Mouse (Mus musculus) midbrain, postnatal 0 days (tissue): ENCODE measurements at regions not wholly inside any gene's neighbourhood (a gene's known extent, or its start where the extent isn't known, plus 50 kb on each side); places are given as distances from the start of the nearest gene placed in this dataset.
A peak's percentile ranks its signal among the peaks of the same experiment; 100 is the strongest.

ENCODE experiments used
- ATAC-seq: fragments of 200-750 bp; cut with Nextera tagmentation; 2 replicates; pipeline ENCODE4 v1.8.0; 2017; ENCODE audit warnings: moderate number of reproducible peaks, mild to moderate bottlenecking, moderate TSS enrichment, moderate library complexity; ENCODE audit not compliant: low FRiP score
- DNase-seq: peaks from one replicate; pipeline ENCODE4 v3.0.0-alpha.2; 2015; ENCODE audit warnings: low spot score
- H3K27ac ChIP-seq: fragments of 300-500 bp; sonication (generic); 2 replicates; pipeline ENCODE4 v1.5.1; 2014; ENCODE audit warnings: low read depth, mild to moderate bottlenecking, low read length, mixed read lengths
- H3K27me3 ChIP-seq: fragments of 300-500 bp; sonication (generic); 2 replicates; pipeline ENCODE4 v1.6.1; 2014; ENCODE audit warnings: low read length, control low read depth, mixed read lengths; ENCODE audit not compliant: insufficient read depth
- H3K36me3 ChIP-seq: fragments of 300-500 bp; sonication (generic); 2 replicates; pipeline ENCODE4 v1.6.1; 2014; ENCODE audit warnings: low read length, control low read depth, mixed read lengths; ENCODE audit not compliant: insufficient read depth
- H3K4me1 ChIP-seq: fragments of 300-500 bp; sonication (generic); 2 replicates; pipeline ENCODE4 v1.6.1; 2014; ENCODE audit warnings: mild to moderate bottlenecking, control low read depth, antibody characterized with exemption, low read length, mixed read lengths; ENCODE audit not compliant: insufficient read depth
- H3K4me2 ChIP-seq: fragments of 300-500 bp; sonication (generic); 2 replicates; pipeline ENCODE4 v1.6.1; 2014; ENCODE audit warnings: low read depth, mild to moderate bottlenecking, low read length, mixed read lengths; ENCODE audit not compliant: poor library complexity, severe bottlenecking
- H3K4me3 ChIP-seq: fragments of 300-500 bp; sonication (generic); 2 replicates; pipeline ENCODE4 v1.5.1; 2014; ENCODE audit warnings: low read depth, mild to moderate bottlenecking, low read length, moderate library complexity
- H3K9ac ChIP-seq: fragments of 300-500 bp; sonication (generic); replicated peaks from 2 replicates; pipeline ENCODE4 v1.6.1; 2014; ENCODE audit warnings: mild to moderate bottlenecking, low read length, moderate library complexity, mixed read lengths; ENCODE audit not compliant: poor library complexity, severe bottlenecking
- H3K9me3 ChIP-seq: fragments of 300-500 bp; sonication (generic); 2 replicates; pipeline ENCODE4 v1.6.1; 2016; ENCODE audit warnings: low read length, control low read depth
- CTCF ChIP-seq: IDR thresholded peaks from 2 replicates; pipeline ENCODE4 v1.5.1; 2016; ENCODE audit warnings: antibody characterized with exemption, mild to moderate bottlenecking
- WGBS: fragments of 180-500 bp; shearing (Covaris S2); extraction: QIAGEN DNeasy Blood & Tissue Kit; methylation state at CpG from one replicate; pipeline ENCODE4 v1.1.7; 2014; 5-methylcytosine and 5-hydroxymethylcytosine counted together

- DNase-seq (no peak), ATAC-seq (no peak)
- Histone ChIP-seq H3K27me3 (no peaks in the 10 kb centered on the region), H3K4me3 (no peak overlapping the region), H3K4me2 (no peak overlapping the region), H3K36me3 (no peaks in the 10 kb centered on the region), H3K27ac (no peak overlapping the region), H3K9ac (no peak overlapping the region), H3K9me3 (no peaks in the 10 kb centered on the region), H3K4me1 (no peaks in the 10 kb centered on the region)
- 76% methylated on average over 7 of the region's 7 CpGs for WGBS
- TF ChIP-seq CTCF, result no peak
These were observed 647.3 kb upstream of the Pabpc4l start for GRCm38 (mm10) chr3:47095288-47095687.

GRCm38 (mm10) chr3:47051563-47051962 lies 603.5 kb upstream of the Pabpc4l start:
- H3K27ac ChIP-seq, result no peak overlapping the region

DNA sequence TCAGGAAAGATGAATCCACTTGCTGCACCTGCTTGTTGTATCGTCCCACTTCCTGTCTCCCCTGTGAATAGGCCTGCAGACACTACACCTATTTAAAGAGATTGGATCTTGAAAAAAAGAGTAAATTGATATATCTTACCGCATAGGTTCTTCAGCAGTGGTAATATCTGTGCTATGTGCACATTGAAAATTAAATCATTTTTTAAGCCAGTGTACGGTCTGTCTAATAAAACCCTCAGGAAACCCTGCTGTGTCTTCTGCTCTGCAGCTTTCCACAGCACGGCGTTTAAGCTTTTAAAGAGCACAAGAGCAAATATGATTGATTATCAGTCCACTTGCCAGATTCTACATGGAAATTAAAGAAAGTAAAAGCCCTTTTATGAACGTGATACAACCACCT lies 577.7 kb upstream of the Pabpc4l start:
- Histone ChIP-seq H3K4me3 (no peak overlapping the region), H3K4me1 (no peaks in the 10 kb centered on the region), H3K9me3 (no peaks in the 10 kb centered on the region), H3K36me3 (no peaks in the 10 kb centered on the region), H3K27me3 (no peaks in the 10 kb centered on the region), H3K9ac (no peak overlapping the region), H3K4me2 (no peak overlapping the region), H3K27ac (no peak overlapping the region)
- TF ChIP-seq CTCF, result no peak
- ATAC-seq, result no peak
- peak; percentile 11 for DNase-seq
- 65% methylated on average over 6 of the region's 6 CpGs for WGBS

More at GRCm38 (mm10) chr3:47051563-47051962, 603.5 kb upstream of the Pabpc4l start:
- Histone ChIP-seq H3K9ac (no peak overlapping the region), H3K4me1 (no peaks in the 10 kb centered on the region), H3K27me3 (no peaks in the 10 kb centered on the region), H3K9me3 (no peaks in the 10 kb centered on the region), H3K36me3 (no peaks in the 10 kb centered on the region), H3K4me2 (no peak overlapping the region), H3K4me3 (no peak overlapping the region)
- no peak for ATAC-seq
- no peak for DNase-seq
- 97% methylated on average over 14 of the region's 14 CpGs for WGBS
- TF ChIP-seq CTCF, result no peak

DNA sequence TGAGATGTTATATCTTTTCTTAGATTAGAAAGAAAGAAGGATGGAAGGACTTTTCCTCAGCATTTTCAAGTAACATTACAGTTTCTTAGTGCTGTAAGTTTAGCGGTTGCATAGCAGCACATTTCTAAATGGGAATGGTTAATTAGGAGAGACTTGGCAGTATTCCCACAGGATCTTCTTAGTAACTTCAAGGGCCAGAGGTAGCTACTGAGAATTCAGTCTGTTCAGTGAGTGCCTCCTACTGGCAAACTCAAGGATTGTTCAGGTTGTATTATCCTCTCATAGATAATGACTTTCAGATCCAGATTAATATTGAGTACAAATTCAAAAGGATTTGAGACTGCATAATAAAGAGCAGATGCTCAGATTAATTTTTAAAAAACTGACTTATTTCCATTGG lies 571.3 kb upstream of the Pabpc4l start:
- peak; percentile 47 for TF ChIP-seq CTCF
- 42% methylated on average over 1 of the region's 1 CpGs for WGBS
- Histone ChIP-seq H3K9me3 (no peaks in the 10 kb centered on the region), H3K4me3 (no peak overlapping the region), H3K4me1 (no peaks in the 10 kb centered on the region), H3K4me2 (no peak overlapping the region), H3K27ac (no peak overlapping the region), H3K9ac (no peak overlapping the region), H3K36me3 (no peaks in the 10 kb centered on the region), H3K27me3 (no peaks in the 10 kb centered on the region)
- no peak for ATAC-seq
- DNase-seq, result peak; percentile 54

DNA sequence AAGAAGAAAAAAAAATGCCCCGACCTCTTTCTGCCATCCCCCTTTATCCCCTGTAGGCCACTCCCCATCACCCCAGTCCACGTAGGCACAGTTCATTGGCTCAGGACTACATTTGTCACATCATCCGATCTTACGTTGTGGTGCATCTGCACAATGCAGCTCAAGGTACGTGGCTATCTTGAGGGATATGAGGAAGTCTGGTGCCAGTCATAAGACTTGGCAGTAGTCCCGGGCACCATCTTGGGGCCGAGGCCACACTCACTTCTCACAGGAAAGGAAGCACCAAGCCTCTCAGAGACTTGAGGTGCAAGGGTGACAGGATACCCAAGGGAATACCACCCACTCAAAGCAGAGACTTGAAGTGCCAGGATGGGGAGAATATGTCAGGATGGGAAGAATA lies 570.5 kb upstream of the Pabpc4l start:
- TF ChIP-seq CTCF, result no peak
- WGBS, result 93% methylated on average over 7 of the region's 7 CpGs
- no peak overlapping the region for H3K9ac ChIP-seq
- no peaks in the 10 kb centered on the region for H3K36me3 ChIP-seq
- no peak overlapping the region for H3K4me3 ChIP-seq
- ATAC-seq, result no peak
- H3K27me3 ChIP-seq, result no peaks in the 10 kb centered on the region
- H3K27ac ChIP-seq, result no peak overlapping the region
- H3K9me3 ChIP-seq, result no peaks in the 10 kb centered on the region
- no peak for DNase-seq
- no peaks in the 10 kb centered on the region for H3K4me1 ChIP-seq
- no peak overlapping the region for H3K4me2 ChIP-seq

GRCm38 (mm10) chr3:47010459-47010858 lies 562.4 kb upstream of the Pabpc4l start:
- no peak for DNase-seq
- WGBS, result 26% methylated on average over 1 of the region's 1 CpGs
- Histone ChIP-seq H3K4me1 (no peaks in the 10 kb centered on the region), H3K36me3 (no peaks in the 10 kb centered on the region), H3K9ac (no peak overlapping the region), H3K4me2 (no peak overlapping the region), H3K4me3 (no peak overlapping the region), H3K9me3 (no peaks in the 10 kb centered on the region), H3K27me3 (no peaks in the 10 kb centered on the region), H3K27ac (no peak overlapping the region)
- no peak for TF ChIP-seq CTCF
- no peak for ATAC-seq

DNA sequence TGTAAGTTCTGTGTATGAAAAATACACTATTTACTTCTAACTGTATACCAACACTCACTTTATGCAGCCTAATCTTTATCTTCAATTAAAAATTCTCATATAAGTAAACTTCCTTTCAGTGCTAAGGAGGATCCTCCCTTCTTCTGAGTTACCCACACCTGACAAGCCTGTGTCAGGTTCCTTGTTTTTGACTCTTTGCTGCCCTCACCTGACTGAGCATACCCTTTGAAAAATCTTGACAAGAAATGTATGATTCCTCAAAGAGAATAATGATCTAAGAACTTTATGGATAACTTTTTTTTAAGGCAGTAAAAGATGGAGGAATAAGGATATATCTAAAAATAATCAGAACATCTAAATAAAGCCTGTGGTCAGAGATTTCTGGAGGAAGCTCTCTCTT lies 550.9 kb upstream of the Pabpc4l start:
- no peak for ATAC-seq
- Histone ChIP-seq H3K36me3 (no peaks in the 10 kb centered on the region), H3K27ac (no peak overlapping the region), H3K4me2 (no peak overlapping the region), H3K27me3 (no peaks in the 10 kb centered on the region), H3K4me1 (no peaks in the 10 kb centered on the region), H3K4me3 (no peak overlapping the region), H3K9me3 (no peaks in the 10 kb centered on the region), H3K9ac (no peak overlapping the region)
- peak; percentile 13 for DNase-seq
- TF ChIP-seq CTCF, result peak; percentile 55
